Mouse (Mus musculus): ENCODE data around the gene 1110008P14Rik.
"Not testable (repeated sequence)": the region's sequence is repeated elsewhere in the genome, so short reads cannot be mapped to it uniquely, and the experiment has no call there.

Gene 1110008P14Rik

DNA sequence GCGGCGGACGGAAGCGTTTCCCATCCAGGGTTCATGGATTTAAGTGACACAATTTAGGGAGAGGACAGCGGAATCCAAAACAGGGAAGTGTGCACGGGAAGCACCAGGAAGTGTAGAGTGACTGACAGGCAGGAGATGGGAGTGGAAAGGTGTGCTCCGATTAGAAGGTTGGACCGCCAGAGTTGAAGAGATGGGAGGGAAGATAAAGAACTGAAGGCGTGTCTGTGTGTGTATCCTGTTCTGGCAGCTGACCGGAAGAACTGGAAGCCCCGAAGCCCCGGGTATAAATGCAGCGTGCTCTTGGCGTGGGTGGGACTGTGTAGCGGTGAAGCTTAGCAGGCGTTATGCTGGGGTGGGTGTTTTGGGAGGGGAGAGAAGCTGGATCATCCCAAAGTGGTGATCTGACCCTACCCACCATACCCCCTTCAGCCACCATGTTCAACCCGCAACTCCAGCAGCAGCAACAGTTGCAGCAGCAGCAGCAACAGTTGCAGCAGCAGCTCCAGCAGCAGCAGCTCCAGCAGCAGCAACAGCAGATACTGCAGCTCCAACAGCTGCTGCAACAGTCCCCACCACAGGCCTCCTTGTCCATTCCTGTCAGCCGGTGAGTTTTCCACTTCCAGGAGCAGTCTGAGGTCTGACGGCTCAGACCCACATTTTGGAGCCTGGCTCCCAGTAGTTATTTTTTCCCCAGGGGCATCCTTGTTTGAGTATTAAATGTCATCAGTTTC is 18.2 kb downstream of the 1110008P14Rik start:
- peak; percentile 74 for DNase-seq (ENCODE audit: low read depth, low spot score)

DNA sequence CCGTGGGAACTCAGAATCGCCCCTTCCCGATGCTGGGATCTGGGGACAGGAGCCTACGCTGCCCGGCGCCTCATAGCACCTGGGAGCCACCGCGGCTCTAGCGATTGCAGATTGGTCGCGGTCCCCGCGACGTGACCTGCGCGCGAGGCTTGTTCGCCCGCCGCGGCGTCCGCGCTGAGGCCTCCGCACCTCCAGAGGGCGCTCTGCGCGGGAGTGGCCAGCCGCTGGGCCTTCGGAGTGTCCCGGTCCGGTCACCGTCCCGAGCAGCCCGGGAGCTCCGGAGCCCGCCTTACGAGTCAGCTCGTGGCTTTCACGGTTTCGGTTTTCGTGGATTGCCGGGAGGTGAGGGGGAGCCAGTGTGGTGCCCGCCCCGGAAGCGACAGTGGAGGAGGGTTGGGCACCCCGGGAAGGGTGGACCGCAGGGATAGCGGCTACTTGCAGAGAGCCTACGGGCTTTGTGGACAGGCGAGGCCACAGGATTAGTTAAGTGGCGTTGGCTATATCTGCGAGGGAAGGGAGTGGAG is 18.9 kb downstream of the 1110008P14Rik start:
- peak; percentile 86 for DNase-seq (ENCODE audit: low read depth, low spot score)

DNA sequence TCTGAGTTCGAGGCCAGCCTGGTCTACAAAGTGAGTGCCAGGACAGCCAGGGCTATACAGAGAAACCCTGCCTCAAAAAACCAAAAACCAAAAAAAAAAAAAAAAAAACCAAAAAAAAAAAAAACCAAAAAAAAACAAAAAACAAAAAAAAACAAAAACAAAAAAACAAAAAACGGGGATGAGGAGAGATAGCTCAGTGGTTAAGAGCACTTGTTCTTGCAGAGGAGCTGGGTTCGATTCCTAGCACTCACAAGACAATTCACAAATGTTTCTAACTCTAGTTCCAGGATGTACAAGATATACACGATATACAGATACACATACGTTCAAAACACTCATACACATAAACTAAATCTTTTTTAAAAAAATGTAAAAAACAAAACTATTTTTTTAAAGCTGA is 19.5 kb downstream of the 1110008P14Rik start:
- DNase-seq (ENCODE audit: low read depth, low spot score) = not testable (repeated sequence)

DNA sequence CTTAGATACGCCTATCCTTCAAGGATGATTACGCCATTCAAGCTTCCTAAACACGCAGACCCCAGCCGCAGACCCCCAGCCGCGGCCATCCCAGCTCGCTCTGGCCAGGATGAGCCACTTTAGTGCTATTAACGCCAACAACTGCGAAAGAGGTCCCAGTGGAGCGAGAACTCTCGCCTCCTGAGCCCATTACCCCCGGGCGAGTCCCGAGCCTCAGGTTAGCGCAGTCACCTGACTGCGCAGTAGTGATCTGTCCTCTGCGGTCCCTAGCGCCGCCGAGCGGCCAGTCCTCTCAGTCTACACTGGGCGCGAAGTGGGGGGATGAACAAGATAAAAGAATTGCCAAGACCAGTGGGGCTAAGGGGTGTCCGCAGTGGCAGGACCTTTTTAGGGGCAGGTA is 20.3 kb downstream of the 1110008P14Rik start:
- peak; percentile 66 for DNase-seq (ENCODE audit: low read depth, low spot score)

DNA sequence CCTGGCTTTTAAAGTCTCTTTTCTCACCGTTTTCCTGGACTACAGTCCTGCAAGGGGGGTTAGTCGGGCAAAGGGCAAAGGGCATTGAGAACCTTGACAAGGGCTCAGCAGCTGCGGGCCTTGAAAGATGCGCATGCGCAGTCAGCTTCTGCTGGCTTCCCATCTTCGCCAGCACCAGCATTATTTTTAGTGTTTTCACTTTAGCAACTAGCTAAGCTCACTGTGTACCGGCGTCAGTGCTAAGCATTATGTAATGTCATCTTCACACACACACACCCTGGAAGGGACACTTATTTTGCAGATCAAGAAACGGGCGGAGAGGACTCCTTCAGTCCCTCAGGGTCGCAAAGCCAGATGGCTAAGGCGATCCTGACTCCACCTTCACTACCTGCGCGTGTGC is 21.0 kb downstream of the 1110008P14Rik start:
- peak; percentile 71 for DNase-seq (ENCODE audit: low read depth, low spot score)

DNA sequence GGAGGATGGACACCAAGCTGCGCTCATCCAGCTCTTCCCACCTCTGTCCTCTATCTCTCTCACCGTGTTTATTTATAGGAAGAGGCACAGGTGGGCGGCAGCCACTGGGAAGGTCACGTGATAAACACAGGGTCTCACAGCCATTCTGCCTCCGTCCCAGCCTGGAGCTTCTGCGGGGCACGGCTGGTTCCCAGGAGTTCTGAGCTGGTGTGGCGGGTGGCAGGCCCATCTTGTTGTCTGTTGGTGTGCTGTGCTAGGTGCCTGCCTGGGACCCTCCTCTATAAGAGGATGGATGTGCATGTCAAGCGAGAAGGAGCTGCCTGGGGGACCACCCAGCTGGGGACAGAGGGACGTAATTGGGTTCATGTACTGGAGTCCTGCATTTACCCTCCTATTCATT is 23.4 kb downstream of the 1110008P14Rik start:
- no peak for DNase-seq (ENCODE audit: low read depth, low spot score)

DNA sequence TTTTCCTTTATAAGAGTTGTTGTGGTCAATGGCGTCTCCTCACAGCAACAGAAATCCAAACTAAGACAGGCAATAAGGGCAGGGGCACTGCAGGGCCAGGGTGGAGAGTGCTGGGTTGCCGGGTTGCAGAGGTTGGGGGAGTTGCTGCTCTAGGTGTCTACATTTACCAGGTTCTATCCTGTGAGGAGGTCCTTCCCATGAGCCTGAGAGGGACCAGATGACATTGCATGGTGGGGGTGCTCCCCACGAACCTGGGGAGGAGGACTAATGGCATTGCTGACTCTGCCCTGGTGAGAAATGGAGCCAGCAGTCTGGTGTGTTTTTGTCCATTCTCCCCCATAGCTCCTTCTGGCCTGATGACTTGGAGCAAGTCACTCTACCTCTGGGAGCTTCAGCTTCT is 24.0 kb downstream of the 1110008P14Rik start:
- no peak for DNase-seq (ENCODE audit: low read depth, low spot score)

DNA sequence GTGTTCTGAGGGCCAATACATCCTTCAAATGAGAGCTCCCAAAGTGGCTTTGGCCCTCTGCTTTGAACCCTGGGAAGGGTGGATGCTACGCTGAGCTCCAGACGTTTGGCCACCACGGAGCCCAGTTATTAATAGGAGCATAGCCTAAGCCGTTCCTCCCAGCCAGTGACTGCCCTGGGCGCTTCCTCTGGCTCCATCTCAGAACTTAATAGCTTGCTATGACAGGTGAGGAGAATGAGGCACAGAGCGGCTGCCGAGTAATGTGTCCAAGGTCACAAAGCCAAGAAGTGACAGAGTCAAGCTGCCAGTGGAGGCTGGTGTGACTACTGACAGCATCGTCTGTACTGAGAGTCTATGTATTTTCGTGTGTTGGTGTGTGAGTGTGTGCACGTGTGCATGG is 25.5 kb downstream of the 1110008P14Rik start:
- no peak for DNase-seq (ENCODE audit: low read depth, low spot score)

DNA sequence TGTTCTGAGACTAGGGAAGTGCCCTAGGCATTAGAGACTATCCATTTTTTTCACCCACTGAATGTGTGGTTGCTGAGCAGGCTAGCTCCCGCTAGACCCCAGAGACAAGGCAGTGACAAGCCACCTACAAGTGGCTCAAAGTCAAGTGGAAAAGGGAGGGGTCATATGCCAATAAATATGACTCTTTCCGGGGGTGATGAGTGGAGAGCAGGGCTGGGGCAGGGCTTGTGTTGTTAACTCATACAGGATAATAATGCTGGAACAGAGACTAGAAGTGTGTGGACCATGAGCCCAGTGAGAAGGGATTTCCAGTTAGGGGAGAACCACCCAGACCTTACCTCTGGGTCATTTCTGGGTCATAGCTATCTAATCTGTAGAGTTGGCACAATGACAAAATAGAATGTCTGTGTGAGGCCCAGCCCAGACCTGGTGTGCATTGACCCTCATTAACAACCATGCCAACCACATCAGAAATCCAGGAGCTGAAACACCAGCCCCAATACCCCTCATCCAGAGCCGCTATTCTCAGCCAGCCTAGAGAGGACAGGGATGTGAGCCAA is 27.3 kb downstream of the 1110008P14Rik start:
- no peak for DNase-seq (ENCODE audit: low read depth, low spot score)

DNA sequence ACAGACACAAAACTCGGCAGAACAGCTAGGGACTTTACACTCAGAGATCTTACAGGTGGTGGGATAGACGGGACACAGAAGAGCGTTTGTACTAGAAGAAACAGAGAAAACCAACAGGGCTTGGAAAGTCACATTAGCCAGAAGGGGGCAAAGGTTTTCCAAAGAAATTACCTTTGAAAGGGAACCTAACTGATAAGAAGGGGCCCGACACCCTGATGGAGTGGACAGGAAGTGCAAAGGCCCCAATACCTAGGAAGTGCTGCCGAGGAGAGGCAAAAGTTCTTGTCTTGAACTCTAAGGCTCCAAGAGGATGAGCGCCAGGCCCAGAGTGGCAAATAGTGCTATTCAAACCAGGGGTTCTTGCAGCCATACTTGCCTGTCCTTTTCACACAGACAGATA is 27.9 kb downstream of the 1110008P14Rik start:
- DNase-seq (ENCODE audit: low read depth, low spot score) = no peak

DNA sequence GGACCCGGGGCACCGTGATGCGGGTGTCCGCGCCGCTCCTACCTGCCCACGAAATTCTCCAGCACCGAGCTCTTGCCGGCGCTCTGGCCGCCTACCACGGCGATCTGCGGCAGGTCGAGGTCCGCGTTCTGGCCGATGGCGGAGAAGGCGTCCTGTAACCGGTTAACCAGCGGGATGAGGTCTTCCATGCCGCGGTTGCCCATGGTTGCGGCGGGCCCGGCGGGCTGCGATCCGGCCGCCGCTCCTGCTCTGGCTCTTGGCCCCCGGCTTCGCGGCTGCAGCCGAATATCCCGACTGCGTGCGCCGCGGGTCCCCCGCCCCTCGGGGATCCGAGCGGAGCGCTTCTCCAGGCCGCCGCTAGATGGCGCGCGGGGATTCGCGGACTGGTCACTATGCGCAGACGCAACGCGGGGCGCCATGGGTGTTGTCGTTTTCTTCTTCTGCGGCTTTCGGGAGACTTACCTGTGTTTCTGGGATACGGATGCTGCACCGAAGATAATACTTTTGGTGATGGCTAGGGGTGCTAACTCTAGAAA is 28.7 kb downstream of the 1110008P14Rik start, which contains the start of gene Dnm1:
Gene Dnm1 (minus strand): TSS at position 332 of the 536 bp plus-strand sequence.
- DNase-seq (ENCODE audit: low read depth, low spot score) = peak; percentile 92

DNA sequence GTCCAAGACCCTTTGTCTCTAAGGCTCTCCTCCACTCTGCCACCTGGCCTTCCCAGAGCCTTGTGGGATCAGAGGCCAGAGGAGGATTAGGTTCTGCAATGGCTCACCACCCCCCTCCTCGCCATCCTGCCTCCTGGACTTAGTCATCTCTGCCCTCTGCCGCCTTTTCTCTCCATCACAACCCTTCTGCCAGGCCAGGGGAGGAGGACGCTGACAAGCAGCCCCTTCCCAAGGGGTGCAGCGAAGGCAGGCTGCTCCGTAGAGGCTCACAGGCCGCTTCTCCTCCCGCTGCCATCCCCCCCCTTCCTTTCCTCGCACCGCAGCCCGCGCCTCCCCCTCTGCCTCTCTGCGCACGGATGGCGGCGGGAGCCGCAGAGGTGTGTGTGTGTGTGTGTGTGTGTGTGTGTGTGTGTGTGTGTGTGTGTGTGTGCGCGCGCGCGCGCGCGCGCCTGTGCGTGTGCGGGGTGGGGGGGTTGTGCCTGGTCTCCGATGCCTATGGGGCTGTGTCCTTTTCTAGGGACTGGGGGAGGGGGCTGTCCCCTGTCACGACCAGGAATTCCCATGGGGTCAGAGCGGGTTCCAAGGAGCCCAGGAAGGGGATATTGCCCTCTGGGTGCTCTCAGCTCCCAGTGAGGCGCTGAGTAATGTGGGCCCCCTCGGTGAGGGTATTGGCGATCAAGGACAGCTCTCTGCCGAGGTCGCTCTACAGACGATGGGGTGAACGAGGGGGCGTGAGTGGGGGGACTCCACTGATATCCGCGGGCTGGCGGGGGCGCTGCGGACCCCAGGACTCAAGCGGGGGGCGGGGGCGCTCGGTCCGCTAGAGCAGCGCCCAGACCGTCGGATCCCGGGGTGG is 29.4 kb downstream of the 1110008P14Rik start, which contains the start of gene Ciz1:
Gene Ciz1 (plus strand): TSS at position 177 of the 856 bp plus-strand sequence.
- DNase-seq (ENCODE audit: low read depth, low spot score) = peak; percentile 32

DNA sequence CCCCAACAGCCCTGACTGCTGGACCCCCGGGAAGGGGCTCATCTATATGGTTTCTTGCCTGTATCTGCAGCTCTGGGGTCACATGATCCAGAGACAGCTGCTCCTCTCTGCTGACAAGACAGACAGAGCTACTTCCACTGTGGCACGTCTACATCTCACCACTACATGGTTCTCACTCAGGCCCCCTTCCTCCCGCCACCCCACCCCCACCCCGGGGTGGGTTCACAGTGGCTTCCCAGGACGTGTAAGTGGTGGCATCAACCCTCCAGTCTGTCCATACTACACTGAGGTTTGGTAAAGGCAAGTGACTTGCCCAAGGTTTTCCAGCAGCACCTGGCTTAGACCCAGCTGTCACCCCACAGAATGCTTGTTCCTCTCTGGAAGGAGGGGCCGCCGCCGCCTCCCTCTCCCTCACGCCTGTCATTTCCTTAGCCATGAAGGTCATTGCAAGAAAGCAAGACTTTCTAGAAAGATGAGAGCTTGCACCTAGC is 30.2 kb downstream of the 1110008P14Rik start:
- no peak for DNase-seq (ENCODE audit: low read depth, low spot score)

DNA sequence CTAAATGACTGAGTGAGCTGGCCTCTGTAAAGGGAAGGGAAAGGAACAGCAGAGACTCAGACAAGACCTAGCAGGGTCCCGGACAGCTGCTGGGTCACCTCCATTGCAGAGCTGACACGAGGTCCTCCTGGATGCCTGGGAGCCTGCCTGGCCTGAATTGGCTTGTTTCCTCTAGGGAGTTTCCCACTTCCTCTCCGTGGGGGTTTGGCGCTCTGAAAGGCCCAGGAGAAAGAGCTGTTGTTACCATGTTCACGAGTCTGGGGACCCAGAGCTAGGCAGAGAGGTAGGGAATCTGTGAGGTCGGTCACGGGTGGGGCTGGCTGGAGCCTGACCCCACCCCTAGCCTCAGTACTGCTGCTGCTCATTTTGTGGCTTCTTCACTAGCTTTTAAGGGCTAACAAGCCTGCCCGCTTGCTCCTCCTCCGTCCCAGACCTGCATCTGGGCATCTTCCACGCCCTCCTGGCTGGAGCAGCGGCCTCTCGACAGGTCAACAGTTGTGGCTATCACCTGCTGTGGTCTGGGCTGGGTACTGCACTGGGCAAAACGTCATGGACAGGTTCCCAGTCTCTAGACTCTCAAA is 31.2 kb downstream of the 1110008P14Rik start:
- peak; percentile 65 for DNase-seq (ENCODE audit: low read depth, low spot score)

DNA sequence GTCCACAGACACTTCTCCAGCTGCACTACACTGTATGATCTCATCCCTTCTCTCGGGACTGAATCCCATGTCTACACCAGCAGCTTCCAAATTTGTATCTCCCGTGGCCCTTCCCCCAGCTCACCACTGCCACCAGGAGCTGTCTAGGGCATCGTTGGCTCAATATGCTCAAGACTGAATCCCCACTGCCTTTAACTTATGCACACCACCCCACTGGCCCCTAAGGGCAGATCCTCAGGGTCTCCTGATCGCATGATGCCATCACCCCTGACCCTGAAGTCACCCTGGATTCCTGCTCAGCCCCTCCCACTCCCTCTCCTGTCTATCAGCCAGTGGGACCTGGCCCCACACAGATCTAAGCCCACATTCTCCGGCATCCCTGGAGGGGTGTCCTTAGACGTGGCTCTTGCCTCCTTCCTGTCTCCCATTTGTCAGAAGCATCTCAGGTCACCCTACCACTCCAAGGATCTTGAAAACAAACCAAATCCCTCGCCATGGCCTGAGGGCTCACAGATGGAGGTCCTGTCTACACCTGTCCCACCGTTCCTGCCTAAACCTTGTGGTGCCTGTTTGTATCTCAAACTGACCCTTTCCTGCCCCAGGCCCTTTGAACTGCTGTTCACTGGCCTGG is 32.0 kb downstream of the 1110008P14Rik start:
- DNase-seq (ENCODE audit: low read depth, low spot score) = no peak

DNA sequence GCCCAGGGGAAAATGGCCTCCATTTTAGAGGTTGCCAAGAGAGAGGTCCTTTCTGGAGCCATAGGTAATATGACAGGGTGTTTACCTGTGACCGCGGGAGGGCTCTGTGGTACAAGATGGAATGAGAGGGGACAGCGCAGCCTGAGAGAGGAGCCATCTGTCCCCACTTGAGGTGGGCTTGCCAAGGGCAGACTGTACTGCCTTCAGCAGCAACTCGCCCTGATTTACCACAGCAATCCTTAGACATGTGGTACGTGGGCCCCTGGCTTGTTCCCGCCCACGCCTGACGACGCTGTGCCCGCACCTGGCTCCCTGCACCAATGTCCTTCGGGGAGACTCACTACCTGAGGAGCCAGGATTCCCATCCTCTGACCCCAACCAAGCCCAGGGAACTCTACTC is 33.4 kb downstream of the 1110008P14Rik start:
- DNase-seq (ENCODE audit: low read depth, low spot score) = no peak

DNA sequence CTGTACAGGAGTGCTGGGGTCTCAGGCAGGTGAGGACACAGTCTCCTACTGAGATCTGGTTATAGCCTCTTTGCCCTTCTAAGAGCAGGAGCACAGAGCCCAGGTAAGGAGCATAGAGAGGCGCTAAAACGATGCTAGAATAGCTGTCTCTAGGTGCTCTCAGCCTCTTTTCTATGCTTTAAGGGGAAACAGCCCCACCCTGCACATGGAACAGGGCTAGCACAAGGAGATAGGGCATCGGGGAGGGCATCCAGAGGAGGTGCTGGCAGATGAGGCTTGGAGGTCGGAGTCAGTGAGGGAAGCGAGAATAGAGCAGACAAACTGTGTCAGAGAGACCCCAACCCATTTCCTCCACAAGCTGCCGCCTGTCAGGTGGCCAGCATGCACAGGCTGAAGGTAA is 34.7 kb downstream of the 1110008P14Rik start:
- DNase-seq (ENCODE audit: low read depth, low spot score) = no peak

DNA sequence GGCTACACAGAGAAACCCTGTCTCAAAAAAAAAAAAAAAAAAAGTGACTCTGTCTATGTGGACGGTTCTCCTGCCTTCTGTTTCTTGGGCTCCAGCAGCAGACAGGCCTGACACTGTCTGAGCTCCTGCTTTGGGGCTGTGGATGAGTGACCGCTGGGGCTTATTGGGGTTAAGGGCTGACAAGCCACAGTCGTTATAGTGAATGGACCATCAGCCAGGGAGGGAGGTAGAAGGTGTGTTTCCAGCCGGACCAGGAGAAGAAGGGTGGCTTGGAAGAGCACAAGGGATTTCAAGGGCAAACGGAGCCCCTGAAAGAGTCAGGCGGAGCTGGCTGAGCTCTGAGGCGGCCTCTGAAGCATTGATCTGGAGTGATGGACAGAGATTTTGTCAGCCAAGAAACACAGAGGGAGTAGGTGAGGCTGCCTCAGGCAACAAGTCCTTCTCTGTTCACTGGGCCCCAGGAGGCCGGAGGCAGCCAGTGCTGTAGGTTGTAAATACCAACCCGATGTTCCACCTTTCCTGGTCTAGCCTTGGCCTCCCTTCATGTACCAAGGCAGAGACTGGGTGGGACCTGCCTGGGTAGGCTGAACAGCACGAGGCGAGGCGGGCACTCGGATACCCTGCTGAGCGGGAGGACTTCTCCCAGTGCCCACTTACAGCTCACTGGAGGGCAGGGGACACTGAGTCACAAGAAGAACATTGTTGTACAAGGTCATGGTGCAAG is 37.0 kb downstream of the 1110008P14Rik start:
- no peak for DNase-seq (ENCODE audit: low read depth, low spot score)

DNA sequence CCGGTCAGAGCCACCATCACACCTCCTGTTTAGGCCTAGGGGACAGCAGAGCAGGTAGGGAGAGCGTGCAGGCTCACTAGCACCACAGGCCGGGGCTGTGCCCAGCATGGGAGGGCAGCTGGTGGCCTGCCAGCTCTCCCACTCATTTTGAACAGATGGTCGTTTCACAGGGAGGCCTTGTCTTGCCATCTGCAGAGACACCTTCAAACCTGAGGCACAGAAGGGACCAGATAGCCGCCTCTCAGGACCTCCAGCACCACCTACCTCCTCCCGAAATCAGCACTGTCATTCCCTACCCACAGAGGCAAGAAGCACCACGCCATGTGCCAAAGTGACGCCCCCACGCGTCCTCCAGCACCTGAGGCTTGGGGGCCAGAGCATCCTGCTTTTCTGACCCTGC is 37.7 kb downstream of the 1110008P14Rik start:
- no peak for DNase-seq (ENCODE audit: low read depth, low spot score)

DNA sequence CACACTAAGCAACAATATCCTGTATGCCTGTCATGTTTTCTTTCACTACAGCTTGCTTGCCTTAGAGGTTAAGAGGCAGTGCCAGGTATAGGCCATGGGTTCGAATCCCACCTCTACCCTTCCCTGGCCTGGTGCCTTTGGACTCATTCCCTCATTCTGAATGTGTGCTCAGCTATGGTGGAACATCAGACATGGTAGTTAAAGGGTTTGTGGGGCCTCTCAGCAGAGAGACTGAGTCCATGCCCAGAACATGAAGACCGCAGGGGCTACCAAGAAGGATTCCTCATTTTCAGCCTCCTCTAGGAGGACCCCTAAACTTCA is 38.4 kb downstream of the 1110008P14Rik start:
- no peak for DNase-seq (ENCODE audit: low read depth, low spot score)

All from ZHBTc4 (cell line).